ENCODE assay signal across 8 mouse cellular contexts in genomic region chr17:73008901-73009300, GRCm38 (mm10).
DNase-seq lines count a peak whose midpoint lies in the region; ATAC-seq lines count a peak whose summit lies in the region.

No protein-coding gene starts in this region.

- ATAC-seq in midbrain, embryonic 14.5 days (ENCODE audit: low FRiP score, low TSS enrichment): no peak
- no peak for ATAC-seq in midbrain, embryonic 15.5 days (replicated peaks)
- peak; percentile 79 for ATAC-seq in neutrophil, adult 5-6 weeks (ENCODE audit: extremely low read depth, insufficient number of reproducible peaks, low FRiP score, poor library complexity, severe bottlenecking)

- H3K36me3 ChIP-seq in midbrain, embryonic 14.5 days (ENCODE audit: control insufficient read depth, insufficient read depth, low read length): no peaks in the 10 kb centered on the region
- no peaks in the 10 kb centered on the region for H3K36me3 ChIP-seq in midbrain, embryonic 15.5 days (replicated peaks)

- H3K27ac ChIP-seq in midbrain, embryonic 14.5 days (replicated peaks; ENCODE audit: low read depth, low read length): no peak overlapping the region
- no peak overlapping the region for H3K27ac ChIP-seq in midbrain, embryonic 15.5 days

- no peak overlapping the region for H3K4me2 ChIP-seq in midbrain, embryonic 14.5 days (ENCODE audit: low read length)
- H3K4me2 ChIP-seq in midbrain, embryonic 15.5 days: no peak overlapping the region

- 61% methylated on average over 4 of the region's 4 CpGs for WGBS in midbrain, embryonic 14.5 days
- 60% methylated on average over 4 of the region's 4 CpGs for WGBS in midbrain, embryonic 15.5 days

- no peaks in the 10 kb centered on the region for H3K9me3 ChIP-seq in midbrain, embryonic 14.5 days (ENCODE audit: control insufficient read depth, low read length)
- no peaks in the 10 kb centered on the region for H3K9me3 ChIP-seq in midbrain, embryonic 15.5 days

- no peaks in the 10 kb centered on the region for H3K4me1 ChIP-seq in midbrain, embryonic 14.5 days (ENCODE audit: control insufficient read depth, insufficient read depth, low read length)
- H3K4me1 ChIP-seq in midbrain, embryonic 15.5 days: no peaks in the 10 kb centered on the region

- no peak overlapping the region for H3K4me3 ChIP-seq in midbrain, embryonic 14.5 days (replicated peaks; ENCODE audit: low read depth, low read length)
- no peak overlapping the region for H3K4me3 ChIP-seq in midbrain, embryonic 15.5 days

- no peak overlapping the region for H3K9ac ChIP-seq in midbrain, embryonic 14.5 days (replicated peaks; ENCODE audit: low read length)
- no peak overlapping the region for H3K9ac ChIP-seq in midbrain, embryonic 15.5 days

- intact Hi-C loops in heart, postnatal 14 days (cut with DNase I): loop anchor here (2.0 kb wide), 1 partner anchor 118 kb away; no protein-coding TSS in a partner anchor
- intact Hi-C loops in left cerebral cortex, postnatal 36 days (cut with DNase I): no loop called here

- DNase-seq in midbrain, embryonic 14.5 days: peak; percentile 65
- DNase-seq in adipocyte (ENCODE audit: low spot score): peak; percentile 82
- DNase-seq in cerebellum, postnatal 4 days (ENCODE audit: low spot score in 2 of 2): peak; percentile 41 to 50
- peak; percentile 53 to 72 for DNase-seq in heart, postnatal 14 days
- DNase-seq in left cerebral cortex, postnatal 36 days (ENCODE audit: low spot score in 2 of 2): peak; percentile 28 to 29
- DNase-seq in urinary bladder, adult 2 months (ENCODE audit: low spot score): peak; percentile 39

- H3K27me3 ChIP-seq in midbrain, embryonic 14.5 days (ENCODE audit: control insufficient read depth, insufficient read depth, low read length): no peaks in the 10 kb centered on the region
- H3K27me3 ChIP-seq in midbrain, embryonic 15.5 days (replicated peaks): no peaks in the 10 kb centered on the region

Comparison
In these comparisons a context has a peak if more than half of its experiments do, and no peak if none do; other contexts are left out.
1. DNase-seq: peak in every context shown above with its lines; median percentile 82 in adipocyte; 65 in midbrain, embryonic 14.5 days; 62 in heart, postnatal 14 days; 46 in cerebellum, postnatal 4 days; 39 in urinary bladder, adult 2 months; 28 in left cerebral cortex, postnatal 36 days.